Mouse (Mus musculus) hindbrain, embryonic 12.5 days (tissue): Measurements from ENCODE around the gene Smoc1. TPM values are rescaled to one million over a fixed set of nuclear protein-coding genes. Genes with fewer than 3 reads are reported as not detected.

Source experiments
- ATAC-seq: fragments of 200-750 bp; cut with Nextera tagmentation; 2 replicates; pipeline ENCODE4 v1.8.0; 2017; ENCODE audit warnings: moderate TSS enrichment; ENCODE audit not compliant: low FRiP score
- H3K27ac ChIP-seq: fragments of 300-500 bp; sonication (generic); 2 replicates; pipeline ENCODE4 v1.5.1; 2016; ENCODE audit warnings: mild to moderate bottlenecking
- H3K27me3 ChIP-seq: fragments of 300-500 bp; sonication (generic); 2 replicates; pipeline ENCODE4 v1.6.1; 2016; ENCODE audit warnings: mild to moderate bottlenecking
- H3K36me3 ChIP-seq: fragments of 300-500 bp; sonication (generic); 2 replicates; pipeline ENCODE4 v1.6.1; 2016; ENCODE audit warnings: mild to moderate bottlenecking
- H3K4me1 ChIP-seq: fragments of 300-500 bp; sonication (generic); 2 replicates; pipeline ENCODE4 v1.6.1; 2016
- H3K4me2 ChIP-seq: fragments of 300-500 bp; sonication (generic); replicated peaks from 2 replicates; pipeline ENCODE4 v1.6.1; 2016; ENCODE audit warnings: mild to moderate bottlenecking
- H3K4me3 ChIP-seq: fragments of 300-500 bp; sonication (generic); 2 replicates; pipeline ENCODE4 v1.5.1; 2016; ENCODE audit warnings: mild to moderate bottlenecking
- H3K9ac ChIP-seq: fragments of 300-500 bp; sonication (generic); 2 replicates; pipeline ENCODE4 v1.6.1; 2016; ENCODE audit warnings: mild to moderate bottlenecking, moderate library complexity
- H3K9me3 ChIP-seq: fragments of 300-500 bp; sonication (generic); replicated peaks from 2 replicates; pipeline ENCODE4 v1.6.1; 2016; ENCODE audit warnings: mild to moderate bottlenecking
- WGBS: fragments of 180-500 bp; shearing (Covaris S2); methylation state at CpG from one replicate; pipeline ENCODE4 v1.1.7; 2016; 5-methylcytosine and 5-hydroxymethylcytosine counted together
- polyA plus RNA-seq: library from polyadenylated mRNA; unstranded; fragments of >200 nt; fragmentation: Nextera tagmentation; extraction: Ambion mirVana; gene quantifications from 2 replicates; pipeline ENCODE4 v1.2.1, GENCODE M21; 2016

Gene Smoc1
- polyA plus RNA-seq, 1 experiment from 2014 or later, result 22.6 TPM

DNA sequence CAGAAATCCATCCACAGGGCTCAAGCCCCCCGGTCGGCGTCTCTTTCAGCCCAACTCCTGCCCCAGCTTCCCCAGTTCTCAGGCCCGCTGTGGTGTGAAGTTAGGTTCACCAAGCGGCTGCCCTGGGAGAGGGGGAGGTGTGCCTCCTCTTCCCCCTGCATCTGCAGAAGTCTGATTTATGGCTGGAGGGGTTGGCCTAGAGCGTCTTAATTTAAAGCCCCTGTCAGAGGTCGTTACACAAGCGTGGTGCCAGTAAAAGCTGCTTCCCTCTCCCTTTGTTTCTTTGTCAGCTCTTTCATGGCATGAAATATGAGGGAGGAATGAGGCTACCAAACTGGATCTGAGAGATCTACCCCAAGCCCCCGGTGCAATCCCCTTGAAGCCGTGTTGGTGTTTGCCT, 139.5 kb downstream of the Smoc1 start:
- Histone ChIP-seq H3K4me2 (no peak overlapping the region), H3K27me3 (no peaks in the 10 kb centered on the region), H3K4me3 (no peak overlapping the region), H3K4me1 (peaks cover 14% of the 10 kb centered on the region), H3K9ac (no peak overlapping the region), H3K36me3 (no peaks in the 10 kb centered on the region), H3K27ac (no peak overlapping the region), H3K9me3 (no peaks in the 10 kb centered on the region)
- ATAC-seq, result peak; percentile 72
- 21% methylated on average over 10 of the region's 10 CpGs for WGBS

DNA sequence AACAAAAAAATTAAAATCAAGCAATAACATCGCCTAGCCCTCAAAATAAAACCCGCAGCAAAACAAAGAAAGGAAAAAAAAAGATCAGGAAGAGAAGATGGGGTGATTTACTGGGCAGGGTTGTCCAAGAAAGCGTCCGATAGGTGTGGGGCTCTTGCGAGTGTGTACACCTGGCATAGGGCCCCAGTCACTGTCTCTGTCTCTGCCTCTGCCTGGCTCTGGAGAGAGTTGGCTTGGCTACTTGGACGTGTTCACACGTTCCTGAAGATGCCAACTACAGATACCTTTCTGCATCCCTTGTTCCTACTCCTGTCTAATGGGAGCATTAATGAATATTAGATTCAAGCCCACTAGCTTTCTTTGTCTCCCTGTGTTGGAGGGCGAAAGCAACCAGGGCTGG, 140.0 kb downstream of the Smoc1 start:
- H3K9ac ChIP-seq, result no peak overlapping the region
- H3K27me3 ChIP-seq, result no peaks in the 10 kb centered on the region
- ATAC-seq, result no peak
- H3K27ac ChIP-seq, result no peak overlapping the region
- H3K36me3 ChIP-seq, result 0 out of 2 replicates have a peak, but pooled peaks cover 2% of the 10 kb centered on the region
- no peaks in the 10 kb centered on the region for H3K9me3 ChIP-seq
- H3K4me3 ChIP-seq, result no peak overlapping the region
- no peak overlapping the region for H3K4me2 ChIP-seq
- 80% methylated on average over 8 of the region's 8 CpGs for WGBS
- H3K4me1 ChIP-seq, result peaks cover 14% of the 10 kb centered on the region

DNA sequence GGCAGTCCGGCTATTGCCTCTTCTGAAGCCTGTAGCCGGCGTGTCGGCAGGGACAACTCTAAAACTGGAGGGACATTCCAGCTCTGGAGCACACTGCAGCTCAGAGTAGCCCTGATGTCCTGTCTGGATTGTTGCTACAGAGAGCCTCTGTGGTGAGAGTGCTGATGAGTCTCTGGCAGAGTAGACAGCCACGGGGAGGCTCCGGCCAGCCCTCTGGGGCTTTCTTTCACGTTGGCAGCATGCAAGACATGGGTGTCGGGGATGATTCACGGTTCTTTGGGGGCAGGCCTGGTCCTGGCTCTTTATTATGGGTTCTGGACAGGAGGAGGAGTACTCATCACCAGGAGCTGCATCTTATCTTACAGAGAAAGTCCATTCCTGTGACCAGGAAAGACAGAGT, 140.5 kb downstream of the Smoc1 start:
- Histone ChIP-seq H3K4me3 (no peak overlapping the region), H3K9me3 (no peaks in the 10 kb centered on the region), H3K4me1 (peaks cover 14% of the 10 kb centered on the region), H3K36me3 (0 out of 2 replicates have a peak, but pooled peaks cover 2% of the 10 kb centered on the region), H3K4me2 (no peak overlapping the region), H3K27ac (no peak overlapping the region), H3K27me3 (no peaks in the 10 kb centered on the region), H3K9ac (no peak overlapping the region)
- no peak for ATAC-seq
- WGBS, result 72% methylated on average over 9 of the region's 9 CpGs

- peaks cover 14% of the 10 kb centered on the region for H3K4me1 ChIP-seq
- no peak for ATAC-seq
- no peak overlapping the region for H3K4me2 ChIP-seq
- H3K36me3 ChIP-seq, result 0 out of 2 replicates have a peak, but pooled peaks cover 2% of the 10 kb centered on the region
- H3K27ac ChIP-seq, result no peak overlapping the region
- WGBS, result 97% methylated on average over 7 of the region's 7 CpGs
- H3K9ac ChIP-seq, result no peak overlapping the region
- no peak overlapping the region for H3K4me3 ChIP-seq
- H3K9me3 ChIP-seq, result no peaks in the 10 kb centered on the region
- no peaks in the 10 kb centered on the region for H3K27me3 ChIP-seq
Observed at GRCm38 (mm10) chr12:81168031-81168430, 141.4 kb downstream of the Smoc1 start.

DNA sequence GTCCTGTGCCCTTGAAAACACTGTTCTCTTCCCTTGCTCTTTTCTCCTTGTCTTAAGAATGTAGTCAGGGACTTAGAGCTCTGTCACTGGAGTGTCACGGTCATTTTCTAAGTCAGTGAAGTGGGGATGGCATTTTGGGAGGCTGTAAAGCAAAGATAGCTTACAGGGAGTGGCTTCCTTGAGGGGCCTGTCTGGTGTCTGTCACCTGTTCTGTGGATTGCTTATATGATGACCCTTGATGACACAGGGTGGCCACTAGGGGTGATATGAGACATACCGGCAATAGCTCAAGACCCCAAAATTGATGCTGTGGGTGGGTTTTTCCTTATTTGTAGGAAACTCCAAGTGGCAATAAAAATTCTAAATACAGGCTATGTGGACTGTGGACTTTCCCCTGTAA, 141.9 kb downstream of the Smoc1 start:
- Histone ChIP-seq H3K9ac (no peak overlapping the region), H3K9me3 (no peaks in the 10 kb centered on the region), H3K4me2 (no peak overlapping the region), H3K36me3 (0 out of 2 replicates have a peak, but pooled peaks cover 2% of the 10 kb centered on the region), H3K4me3 (no peak overlapping the region), H3K27me3 (no peaks in the 10 kb centered on the region), H3K4me1 (peaks cover 14% of the 10 kb centered on the region), H3K27ac (no peak overlapping the region)
- 83% methylated on average over 2 of the region's 2 CpGs for WGBS
- ATAC-seq, result no peak

DNA sequence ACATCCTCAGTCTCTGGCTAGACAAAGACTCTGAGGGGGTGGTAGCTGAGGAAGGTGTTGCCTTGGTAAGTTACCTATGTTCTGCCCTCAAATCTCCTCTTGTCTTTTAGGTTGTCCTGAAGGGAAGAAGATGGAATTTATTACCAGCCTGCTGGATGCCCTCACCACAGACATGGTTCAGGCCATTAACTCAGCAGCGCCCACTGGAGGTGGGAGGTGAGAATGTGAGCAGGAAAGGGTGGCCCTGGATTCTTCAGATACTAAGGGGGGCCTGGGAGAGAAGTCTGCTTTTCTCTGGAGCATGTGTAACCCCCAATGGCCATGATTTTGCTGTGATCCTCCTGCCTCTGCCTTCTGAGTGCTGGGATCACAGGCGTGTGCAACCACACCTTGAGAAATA, 143.5 kb downstream of the Smoc1 start:
- 84% methylated on average over 2 of the region's 2 CpGs for WGBS
- Histone ChIP-seq H3K27ac (no peak overlapping the region), H3K4me2 (no peak overlapping the region), H3K9me3 (no peaks in the 10 kb centered on the region), H3K4me3 (no peak overlapping the region), H3K27me3 (no peaks in the 10 kb centered on the region), H3K9ac (no peak overlapping the region), H3K36me3 (0 out of 2 replicates have a peak, but pooled peaks cover 2% of the 10 kb centered on the region), H3K4me1 (peaks cover 14% of the 10 kb centered on the region)
- no peak for ATAC-seq

DNA sequence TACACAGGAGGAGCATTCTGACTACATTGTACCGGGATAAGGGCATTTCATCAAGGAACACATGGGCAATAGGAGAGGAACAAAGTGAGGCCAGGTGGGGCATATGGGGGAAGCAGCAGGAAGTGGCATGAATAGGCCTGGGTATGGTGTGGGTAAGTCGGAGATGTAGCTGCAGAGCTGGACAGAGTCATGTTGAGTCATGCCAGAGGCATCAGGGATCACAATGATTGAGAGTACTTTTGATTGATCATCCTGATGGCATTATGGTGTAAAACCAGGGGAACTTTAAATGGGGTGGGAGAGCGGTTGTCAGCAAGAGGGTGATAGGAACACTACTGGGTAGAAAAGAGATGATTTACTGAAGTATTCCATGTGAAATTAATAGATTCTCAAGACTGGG, 146.4 kb downstream of the Smoc1 start:
- Histone ChIP-seq H3K9ac (no peak overlapping the region), H3K4me3 (no peak overlapping the region), H3K9me3 (no peaks in the 10 kb centered on the region), H3K36me3 (0 out of 2 replicates have a peak, but pooled peaks cover 2% of the 10 kb centered on the region), H3K27ac (no peak overlapping the region), H3K4me2 (no peak overlapping the region), H3K4me1 (peaks cover 9% of the 10 kb centered on the region), H3K27me3 (no peaks in the 10 kb centered on the region)
- 91% methylated on average over 3 of the region's 3 CpGs for WGBS
- no peak for ATAC-seq

- WGBS, result 93% methylated on average over 4 of the region's 4 CpGs
- no peak overlapping the region for H3K4me3 ChIP-seq
- H3K27ac ChIP-seq, result no peak overlapping the region
- 0 out of 2 replicates have a peak, but pooled peaks cover 2% of the 10 kb centered on the region for H3K36me3 ChIP-seq
- H3K27me3 ChIP-seq, result no peaks in the 10 kb centered on the region
- H3K4me1 ChIP-seq, result peaks cover 9% of the 10 kb centered on the region
- H3K9ac ChIP-seq, result no peak overlapping the region
- ATAC-seq, result no peak
- no peak overlapping the region for H3K4me2 ChIP-seq
- H3K9me3 ChIP-seq, result no peaks in the 10 kb centered on the region
Observed at GRCm38 (mm10) chr12:81173893-81174292, 147.3 kb downstream of the Smoc1 start.

DNA sequence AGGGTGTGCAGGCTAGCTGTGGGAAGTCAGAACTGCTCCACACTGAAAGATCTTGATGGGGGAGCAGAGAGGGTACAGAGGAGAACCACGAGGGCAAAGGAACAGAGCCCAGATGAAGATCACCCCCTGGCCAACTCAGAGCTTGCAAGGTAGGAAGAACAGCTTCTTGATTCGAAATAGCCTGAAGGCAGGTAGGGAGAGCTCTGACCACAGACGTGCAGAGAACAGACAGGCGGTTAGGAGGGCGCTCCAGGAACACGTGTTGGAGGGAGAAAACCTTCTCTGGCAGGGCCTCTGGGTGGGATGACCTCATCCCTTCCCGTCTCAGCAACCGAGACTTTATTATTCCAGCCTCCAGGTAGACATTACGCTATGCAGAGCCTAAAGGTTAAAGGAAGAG, 148.6 kb downstream of the Smoc1 start:
- ATAC-seq, result no peak
- Histone ChIP-seq H3K9ac (no peak overlapping the region), H3K4me1 (peaks cover 9% of the 10 kb centered on the region), H3K9me3 (no peaks in the 10 kb centered on the region), H3K4me2 (no peak overlapping the region), H3K36me3 (0 out of 2 replicates have a peak, but pooled peaks cover 7% of the 10 kb centered on the region), H3K27ac (0 out of 2 replicates have a peak overlapping the region, but pooled peaks have one; percentile 4), H3K27me3 (no peaks in the 10 kb centered on the region), H3K4me3 (no peak overlapping the region)
- 62% methylated on average over 9 of the region's 9 CpGs for WGBS

- ATAC-seq, result no peak
Observed at GRCm38 (mm10) chr12:81182073-81182472, 155.5 kb downstream of the Smoc1 start.

GRCm38 (mm10) chr12:81184967-81185366, 158.4 kb downstream of the Smoc1 start:
- H3K36me3 ChIP-seq, result peaks cover 3% of the 10 kb centered on the region; the same call in 1 of the 2 replicates
- H3K4me2 ChIP-seq, result no peak overlapping the region

More at GRCm38 (mm10) chr12:81182073-81182472, 155.5 kb downstream of the Smoc1 start:
- 71% methylated on average over 3 of the region's 3 CpGs for WGBS
- Histone ChIP-seq H3K4me2 (no peak overlapping the region), H3K9ac (no peak overlapping the region), H3K9me3 (no peaks in the 10 kb centered on the region), H3K27me3 (no peaks in the 10 kb centered on the region), H3K4me3 (no peak overlapping the region), H3K36me3 (peaks cover 8% of the 10 kb centered on the region; the same call in 1 of the 2 replicates), H3K4me1 (no peaks in the 10 kb centered on the region), H3K27ac (no peak overlapping the region)

DNA sequence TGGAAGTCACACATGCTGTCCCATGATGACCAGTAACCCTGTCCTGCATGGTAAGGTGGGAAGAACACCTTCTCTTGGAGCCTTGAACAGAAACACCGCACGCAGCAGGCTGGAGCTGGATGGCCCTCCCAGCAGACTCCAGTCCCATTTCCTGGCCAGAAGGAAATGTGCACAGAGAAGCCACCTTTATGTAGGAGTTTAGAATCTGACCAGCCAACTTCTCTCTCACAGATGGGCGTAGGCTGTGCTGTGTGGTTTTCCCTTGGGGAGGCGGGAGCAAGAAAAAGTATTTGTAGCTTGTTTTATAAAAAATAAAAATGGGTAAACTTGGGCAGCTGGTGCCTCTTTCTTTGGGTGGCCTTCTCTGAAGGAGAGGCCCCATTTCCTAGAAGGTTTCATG, 159.5 kb downstream of the Smoc1 start:
- Histone ChIP-seq H3K27me3 (no peaks in the 10 kb centered on the region), H3K4me3 (no peak overlapping the region), H3K4me2 (no peak overlapping the region), H3K9ac (no peak overlapping the region), H3K9me3 (no peaks in the 10 kb centered on the region), H3K36me3 (peaks cover 3% of the 10 kb centered on the region; the same call in 1 of the 2 replicates), H3K27ac (no peak overlapping the region), H3K4me1 (no peaks in the 10 kb centered on the region)
- ATAC-seq, result no peak
- 87% methylated on average over 4 of the region's 4 CpGs for WGBS

More at GRCm38 (mm10) chr12:81184967-81185366, 158.4 kb downstream of the Smoc1 start:
- 89% methylated on average over 2 of the region's 2 CpGs for WGBS
- Histone ChIP-seq H3K27me3 (no peaks in the 10 kb centered on the region), H3K4me1 (no peaks in the 10 kb centered on the region), H3K27ac (no peak overlapping the region), H3K9me3 (no peaks in the 10 kb centered on the region), H3K4me3 (no peak overlapping the region), H3K9ac (no peak overlapping the region)
- no peak for ATAC-seq

GRCm38 (mm10) chr12:81186668-81187067, 160.1 kb downstream of the Smoc1 start:
- H3K36me3 ChIP-seq, result peaks cover 3% of the 10 kb centered on the region; the same call in 1 of the 2 replicates
- no peaks in the 10 kb centered on the region for H3K9me3 ChIP-seq
- H3K9ac ChIP-seq, result no peak overlapping the region
- H3K4me2 ChIP-seq, result no peak overlapping the region
- no peaks in the 10 kb centered on the region for H3K27me3 ChIP-seq
- WGBS, result 88% methylated on average over 3 of the region's 3 CpGs
- H3K27ac ChIP-seq, result no peak overlapping the region
- no peak for ATAC-seq
- H3K4me3 ChIP-seq, result no peak overlapping the region
- no peaks in the 10 kb centered on the region for H3K4me1 ChIP-seq
